Mouse (Mus musculus) forebrain, embryonic 14.5 days (tissue): Measurements from ENCODE around the gene Scaf4. TPM values are rescaled to one million over a fixed set of nuclear protein-coding genes. Genes with fewer than 3 reads are reported as not detected.
"Not testable (repeated sequence)": the region's sequence is repeated elsewhere in the genome, so short reads cannot be mapped to it uniquely, and the experiment has no call there.

ENCODE experiments used
- ATAC-seq: fragments of 200-750 bp; cut with Nextera tagmentation; 2 replicates; pipeline ENCODE4 v1.8.0; 2017; ENCODE audit warnings: mild to moderate bottlenecking, moderate library complexity
- DNase-seq: peaks from one replicate; pipeline ENCODE4 v3.0.0-alpha.2; 2015; ENCODE audit warnings: low spot score
- H3K27ac ChIP-seq: fragments of 300-500 bp; sonication (generic); 2 replicates; pipeline ENCODE4 v1.5.1; 2014; ENCODE audit warnings: low read depth, mild to moderate bottlenecking, control low read depth, low read length, moderate library complexity
- H3K27me3 ChIP-seq: fragments of 300-500 bp; sonication (generic); replicated peaks from 2 replicates; pipeline ENCODE4 v1.6.1; 2014; ENCODE audit warnings: low read length, control low read depth, mixed read lengths; ENCODE audit not compliant: control insufficient read depth, insufficient read depth
- H3K36me3 ChIP-seq: fragments of 300-500 bp; sonication (generic); 2 replicates; pipeline ENCODE4 v1.6.1; 2014; ENCODE audit warnings: low read length, control low read depth; ENCODE audit not compliant: control insufficient read depth, insufficient read depth
- H3K4me1 ChIP-seq: fragments of 300-500 bp; sonication (generic); 2 replicates; pipeline ENCODE4 v1.6.1; 2014; ENCODE audit warnings: antibody characterized with exemption, low read length, control low read depth; ENCODE audit not compliant: control insufficient read depth, insufficient read depth
- H3K4me2 ChIP-seq: fragments of 300-500 bp; sonication (generic); 2 replicates; pipeline ENCODE4 v1.6.1; 2014; ENCODE audit warnings: mild to moderate bottlenecking, control low read depth, low read length
- H3K4me3 ChIP-seq: fragments of 300-500 bp; sonication (generic); 2 replicates; pipeline ENCODE4 v1.5.1; 2014; ENCODE audit warnings: low read depth, low read length, control low read depth
- H3K9ac ChIP-seq: fragments of 300-500 bp; sonication (generic); 2 replicates; pipeline ENCODE4 v1.6.1; 2014; ENCODE audit warnings: mild to moderate bottlenecking, low read length, control low read depth, moderate library complexity
- H3K9me3 ChIP-seq: fragments of 300-500 bp; sonication (generic); replicated peaks from 2 replicates; pipeline ENCODE4 v1.6.1; 2016; ENCODE audit warnings: low read length, control low read depth, mixed read lengths; ENCODE audit not compliant: control insufficient read depth
- WGBS: fragments of 180-500 bp; shearing (Covaris S2); extraction: QIAGEN DNeasy Blood & Tissue Kit; methylation state at CpG from one replicate; pipeline ENCODE4 v1.1.7; 2014; 5-methylcytosine and 5-hydroxymethylcytosine counted together
- polyA plus RNA-seq: library from polyadenylated mRNA; unstranded; fragments of >200 nt; fragmentation: Nextera tagmentation; extraction: Ambion mirVana; gene quantifications from 2 replicates; pipeline ENCODE4 v1.2.1, GENCODE M21; 2014

The Scaf4 gene
- polyA plus RNA-seq, 1 experiment from 2014 or later, result 13.1 TPM

DNA sequence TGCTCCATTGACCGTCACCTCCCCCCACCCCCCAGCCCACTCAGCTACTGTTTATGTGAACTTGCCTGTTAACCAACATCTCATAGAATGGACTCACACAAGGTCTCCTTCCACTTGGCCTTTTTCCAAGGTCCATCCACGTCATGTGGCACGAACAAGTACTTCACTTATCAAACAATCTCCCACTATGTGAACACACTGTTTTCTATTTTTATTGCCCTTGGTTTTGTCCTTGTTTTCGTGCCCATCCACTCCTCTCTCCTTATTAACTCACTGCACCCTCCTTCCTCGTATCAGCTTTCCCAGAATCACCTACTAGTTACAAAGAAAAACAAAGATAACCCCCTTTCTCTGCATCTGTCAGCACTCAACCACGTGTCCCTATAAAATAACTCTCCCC, 49.7 kb downstream of the Scaf4 start:
- DNase-seq (peak; percentile 9), ATAC-seq (no peak)
- H3K9me3 ChIP-seq, result no peaks in the 10 kb centered on the region
- peaks cover 33% of the 10 kb centered on the region for H3K36me3 ChIP-seq
- H3K27ac ChIP-seq, result no peak overlapping the region
- H3K4me3 ChIP-seq, result no peak overlapping the region
- no peaks in the 10 kb centered on the region for H3K27me3 ChIP-seq
- H3K4me2 ChIP-seq, result no peak overlapping the region
- no peaks in the 10 kb centered on the region for H3K4me1 ChIP-seq
- H3K9ac ChIP-seq, result no peak overlapping the region
- 63% methylated on average over 6 of the region's 6 CpGs for WGBS

DNA sequence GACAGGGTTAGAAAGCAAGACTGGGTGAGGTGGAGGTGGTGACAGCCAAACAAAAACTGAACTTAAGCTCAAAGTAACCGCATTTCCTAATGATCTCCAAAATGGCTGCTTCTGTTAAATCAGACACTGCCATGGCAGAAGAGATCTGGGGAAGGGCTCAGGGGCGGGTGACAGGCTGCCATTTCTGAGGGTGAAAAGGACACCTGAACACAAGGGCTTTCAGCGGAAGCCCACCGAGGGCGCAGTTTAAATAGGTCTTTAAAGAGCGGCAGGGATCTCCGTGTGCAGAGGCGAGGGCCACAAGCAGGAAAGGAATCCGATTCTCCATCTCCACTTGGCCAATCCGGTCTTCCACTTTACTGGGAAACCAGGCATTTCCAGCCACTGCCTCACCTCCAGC, 50.6 kb downstream of the Scaf4 start:
- Histone ChIP-seq H3K4me2 (no peak overlapping the region), H3K36me3 (peaks cover 32% of the 10 kb centered on the region), H3K9me3 (no peaks in the 10 kb centered on the region), H3K4me1 (no peaks in the 10 kb centered on the region), H3K9ac (no peak overlapping the region), H3K27me3 (no peaks in the 10 kb centered on the region), H3K27ac (no peak overlapping the region), H3K4me3 (no peak overlapping the region)
- ATAC-seq (no peak), DNase-seq (no peak)
- WGBS, result 91% methylated on average over 10 of the region's 10 CpGs

DNA sequence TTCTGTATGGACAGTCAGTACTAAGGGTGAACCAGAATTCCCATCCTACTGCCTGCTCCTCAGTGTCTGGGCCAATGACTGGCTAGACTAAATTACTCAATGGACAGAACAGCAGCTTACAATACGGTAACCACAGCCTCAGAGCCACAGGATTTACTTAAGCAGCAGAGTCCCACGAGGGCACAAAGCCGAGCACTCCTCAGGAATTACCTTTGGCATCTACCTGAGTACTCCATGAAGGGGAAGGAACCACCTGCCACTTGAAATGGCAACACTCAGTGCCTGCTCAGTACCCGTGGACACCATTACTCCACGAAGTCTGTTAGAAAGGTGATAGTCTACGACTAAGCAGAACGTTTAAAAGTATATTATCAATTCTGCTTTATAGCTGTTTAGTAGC, 53.0 kb downstream of the Scaf4 start:
- Histone ChIP-seq H3K9me3 (no peaks in the 10 kb centered on the region), H3K9ac (no peak overlapping the region), H3K4me2 (no peak overlapping the region), H3K36me3 (peaks cover 39% of the 10 kb centered on the region), H3K27ac (no peak overlapping the region), H3K4me1 (no peaks in the 10 kb centered on the region), H3K4me3 (no peak overlapping the region), H3K27me3 (no peaks in the 10 kb centered on the region)
- ATAC-seq, result no peak
- no peak for DNase-seq
- 94% methylated on average over 7 of the region's 7 CpGs for WGBS

DNA sequence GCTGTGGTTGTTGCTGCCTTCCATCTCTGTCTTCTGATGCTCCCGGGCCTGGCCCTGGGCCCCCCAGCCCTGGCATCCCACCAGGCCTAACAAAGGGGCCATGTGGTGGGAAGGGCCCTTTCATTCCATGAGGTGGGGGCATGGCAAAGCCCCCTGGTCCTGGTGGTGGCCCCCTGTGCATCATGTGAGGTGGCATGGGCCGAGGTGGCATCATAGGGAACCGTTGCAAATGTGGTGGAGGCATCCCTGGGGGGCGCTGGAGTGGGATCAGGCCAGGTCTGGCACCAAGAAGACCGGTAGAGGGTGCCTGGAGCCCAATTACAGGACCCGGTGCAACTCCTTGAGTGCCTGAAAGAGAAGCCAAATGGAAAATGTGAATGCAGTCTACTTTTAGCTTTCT, 54.4 kb downstream of the Scaf4 start:
- Histone ChIP-seq H3K9ac (no peak overlapping the region), H3K4me1 (no peaks in the 10 kb centered on the region), H3K36me3 (peaks cover 46% of the 10 kb centered on the region), H3K9me3 (no peaks in the 10 kb centered on the region), H3K4me2 (no peak overlapping the region), H3K27me3 (no peaks in the 10 kb centered on the region), H3K4me3 (no peak overlapping the region), H3K27ac (no peak overlapping the region)
- WGBS, result 82% methylated on average over 6 of the region's 6 CpGs
- DNase-seq, result no peak
- no peak for ATAC-seq

DNA sequence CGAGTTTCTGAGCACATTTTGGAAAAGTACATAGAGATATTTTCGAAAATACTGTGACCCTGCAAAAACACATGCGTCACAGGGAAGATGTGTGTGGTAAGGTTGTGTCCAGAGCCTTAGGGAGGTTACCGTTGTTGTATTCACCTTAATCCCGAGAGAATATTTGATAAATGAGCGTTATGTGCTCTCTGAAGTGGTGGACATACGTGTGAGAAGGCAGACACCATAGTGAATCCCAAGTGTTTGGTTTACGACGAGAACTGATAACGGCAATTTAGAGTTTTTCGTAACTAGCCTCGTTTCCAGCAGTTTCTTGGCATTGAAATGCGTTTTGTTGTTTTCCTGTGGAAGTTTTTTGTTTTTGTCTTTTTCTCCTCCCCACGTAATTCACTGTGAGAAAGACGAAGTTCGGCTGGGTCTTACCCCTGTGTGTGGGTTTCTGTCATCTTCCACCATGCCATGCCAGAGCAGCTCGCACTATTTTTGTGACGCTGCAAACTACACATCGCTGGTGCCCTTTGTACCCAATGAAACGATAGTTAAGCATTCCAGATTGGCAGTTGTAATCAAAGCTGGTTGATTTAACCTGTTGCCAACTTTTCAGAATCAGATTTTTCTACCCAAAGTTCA, 62.7 kb downstream of the Scaf4 start:
- Histone ChIP-seq H3K4me3 (peak overlapping the region; percentile 90), H3K4me1 (peaks cover 19% of the 10 kb centered on the region), H3K36me3 (peaks cover 28% of the 10 kb centered on the region), H3K4me2 (peak overlapping the region; percentile 62), H3K27ac (peak overlapping the region; percentile 87; the same call in 1 of the 2 replicates), H3K27me3 (no peaks in the 10 kb centered on the region), H3K9me3 (no peaks in the 10 kb centered on the region), H3K9ac (peak overlapping the region; percentile 95)
- no peak for ATAC-seq
- DNase-seq, result peak; percentile 36
- WGBS, result 4% methylated on average over 20 of the region's 20 CpGs

DNA sequence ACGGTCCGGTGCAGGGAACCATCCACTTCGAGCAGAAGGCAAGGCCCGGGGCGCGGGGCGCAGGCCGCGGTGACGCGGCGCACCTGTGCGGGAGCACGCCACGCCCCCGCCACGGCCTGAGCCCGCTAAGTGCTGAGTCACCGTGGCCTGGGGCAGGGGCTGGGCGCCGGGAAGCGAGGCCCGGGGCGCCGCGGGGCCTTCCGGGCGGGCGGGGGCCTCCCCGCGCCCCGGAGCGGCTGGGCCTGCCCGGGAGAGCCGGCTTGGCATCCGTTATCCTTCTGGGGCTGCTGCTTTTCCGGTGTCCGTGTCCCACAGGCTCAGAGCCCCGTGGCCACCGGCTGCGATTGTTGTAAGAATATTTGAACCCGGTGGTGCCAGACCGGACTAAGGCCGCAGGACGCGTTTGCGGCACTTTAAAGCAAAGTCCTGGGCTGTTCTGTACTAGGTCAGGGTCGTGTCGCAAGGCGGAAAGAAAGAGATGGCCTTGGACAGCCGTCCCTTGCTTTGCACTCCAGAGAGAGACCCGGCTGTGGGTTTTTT, 63.3 kb downstream of the Scaf4 start:
- DNase-seq, result no peak
- H3K27ac ChIP-seq, result peak overlapping the region; percentile 87
- WGBS, result under 1% methylated on average over 49 of the region's 52 CpGs

DNA sequence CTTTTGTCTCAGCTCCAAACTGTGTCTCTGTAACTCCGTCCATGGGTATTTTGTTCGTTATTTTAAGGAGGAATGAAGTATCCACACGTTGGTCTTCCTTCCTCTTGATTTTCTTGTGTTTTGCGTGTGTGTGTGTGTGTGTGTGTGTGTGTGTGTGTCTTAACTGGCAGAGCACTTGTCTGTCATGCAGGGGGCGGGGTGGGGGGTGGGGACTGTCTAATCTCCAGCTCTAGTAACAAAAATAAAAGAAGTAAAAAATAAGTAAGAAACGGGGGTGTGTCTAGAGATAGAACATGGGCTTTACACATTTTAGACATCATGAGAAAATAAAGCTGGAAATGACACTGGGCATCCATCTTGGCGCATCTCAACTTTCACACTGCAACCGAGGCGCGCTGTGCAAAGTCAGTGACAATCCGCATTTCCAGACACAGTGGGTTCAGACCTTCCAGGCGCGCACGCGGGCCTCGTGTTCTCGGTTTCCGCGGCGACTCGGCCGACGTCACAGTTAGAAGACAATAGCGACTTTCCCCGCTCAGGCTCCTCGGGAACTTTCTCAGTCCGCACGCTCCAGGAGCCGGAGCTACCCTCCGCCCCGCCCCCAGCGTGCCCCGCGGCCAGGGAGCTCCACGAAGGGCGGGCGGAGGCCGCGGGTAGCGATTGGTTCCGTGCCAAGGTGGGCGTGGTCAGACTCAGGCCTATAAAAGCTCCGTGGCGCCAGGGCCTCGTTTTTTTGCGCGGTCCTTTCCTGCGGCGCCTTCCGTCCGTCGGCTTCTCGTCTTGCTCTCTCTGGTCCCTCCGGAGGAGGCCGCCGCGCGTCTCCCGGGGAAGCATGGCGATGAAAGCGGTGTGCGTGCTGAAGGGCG, 64.0 kb downstream of the Scaf4 start, which contains the start of gene Sod1:
Gene Sod1 (plus strand): TSS at position 729 of the 866 bp plus-strand sequence.
- peak within 1 kb of the TSS; percentile 90 for H3K4me3 ChIP-seq
- ATAC-seq (peak; percentile 95), DNase-seq (peak; percentile 95)
- H3K27me3 ChIP-seq, result no peaks in the 10 kb centered on the region
- WGBS, result 1% methylated on average over 63 of the region's 63 CpGs
- peaks cover 17% of the 10 kb centered on the region for H3K36me3 ChIP-seq
- peak within 1 kb of the TSS; percentile 62 for H3K4me2 ChIP-seq
- peaks cover 19% of the 10 kb centered on the region for H3K4me1 ChIP-seq
- peak within 1 kb of the TSS; percentile 95 for H3K9ac ChIP-seq
- no peaks in the 10 kb centered on the region for H3K9me3 ChIP-seq
- peak within 1 kb of the TSS; percentile 87 for H3K27ac ChIP-seq

More for the DNA sequence above, 63.3 kb downstream of the Scaf4 start:
- peaks cover 24% of the 10 kb centered on the region for H3K36me3 ChIP-seq
- ATAC-seq, result peak; percentile 77
- H3K9me3 ChIP-seq, result no peaks in the 10 kb centered on the region
- peaks cover 19% of the 10 kb centered on the region for H3K4me1 ChIP-seq
- peak overlapping the region; percentile 90 for H3K4me3 ChIP-seq
- H3K27me3 ChIP-seq, result no peaks in the 10 kb centered on the region
- peak overlapping the region; percentile 95 for H3K9ac ChIP-seq
- H3K4me2 ChIP-seq, result peak overlapping the region; percentile 62

DNA sequence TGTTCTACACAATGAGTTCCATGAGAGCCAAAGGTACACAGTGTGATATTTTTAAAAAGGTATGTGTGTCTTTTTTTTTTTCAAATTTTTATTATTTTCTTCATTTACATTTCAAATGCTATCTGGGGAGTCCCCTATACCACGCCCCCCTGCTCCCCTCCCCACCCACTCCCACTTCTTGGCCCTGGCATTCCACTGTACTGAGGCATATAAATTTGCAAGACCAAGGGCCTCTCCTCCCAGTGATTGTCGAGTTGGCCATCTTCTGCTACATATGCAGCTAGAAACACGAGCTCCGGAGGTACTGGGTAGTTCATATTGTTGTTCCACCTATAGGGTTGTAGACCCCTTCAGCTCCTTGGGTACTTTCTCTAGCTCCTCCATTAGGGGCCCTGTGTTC, 64.9 kb downstream of the Scaf4 start:
- not testable (repeated sequence) for H3K27ac ChIP-seq, ATAC-seq, DNase-seq, H3K27me3 ChIP-seq, H3K36me3 ChIP-seq, H3K9me3 ChIP-seq, H3K9ac ChIP-seq, H3K4me2 ChIP-seq, H3K4me3 ChIP-seq
- H3K4me1 ChIP-seq, result peaks cover 19% of the 10 kb centered on the region
- WGBS, result 73% methylated on average over 4 of the region's 4 CpGs
